7 mouse cellular contexts compared by ENCODE assay signal in the genomic region with DNA sequence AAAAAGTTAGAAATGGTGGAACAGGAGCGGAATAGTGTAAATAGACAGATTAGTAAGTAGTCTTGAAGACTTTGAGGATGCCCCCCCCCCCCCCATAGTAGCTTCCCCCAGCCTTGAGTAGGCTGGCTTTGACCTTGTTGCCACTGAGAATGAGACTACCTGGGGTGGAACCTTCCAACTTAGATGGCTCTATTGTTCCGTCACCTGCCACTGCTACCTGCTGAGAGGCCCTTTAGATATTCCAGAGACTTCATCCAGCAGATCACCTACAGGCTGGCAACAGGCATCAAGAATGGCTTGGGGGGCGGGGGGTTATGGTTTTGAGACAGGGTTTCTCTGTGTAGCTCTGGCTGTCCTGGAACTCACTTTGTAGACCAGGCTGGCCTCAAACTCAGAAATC. TPM values are rescaled to one million over a fixed set of nuclear protein-coding genes. Genes with fewer than 3 reads are reported as not detected.
DNase-seq lines count a peak whose midpoint lies in the region; ATAC-seq lines count a peak whose summit lies in the region.

No protein-coding gene starts in this region.

- H3K9ac ChIP-seq in heart, embryonic 13.5 days = no peak overlapping the region
- H3K9ac ChIP-seq in midbrain, embryonic 16.5 days (ENCODE audit: low read depth, low read length) = no peak overlapping the region
- H3K9ac ChIP-seq in midbrain, embryonic 14.5 days (replicated peaks; ENCODE audit: low read length) = no peak overlapping the region
- no peak overlapping the region for H3K9ac ChIP-seq in embryonic facial prominence, embryonic 14.5 days (ENCODE audit: low read depth, low read length)

- H3K9me3 ChIP-seq in heart, embryonic 13.5 days = no peaks in the 10 kb centered on the region
- H3K9me3 ChIP-seq in midbrain, embryonic 16.5 days (replicated peaks; ENCODE audit: control insufficient read depth, low read length, poor library complexity, severe bottlenecking) = no peaks in the 10 kb centered on the region
- no peaks in the 10 kb centered on the region for H3K9me3 ChIP-seq in midbrain, embryonic 14.5 days (ENCODE audit: control insufficient read depth, low read length)
- H3K9me3 ChIP-seq in embryonic facial prominence, embryonic 14.5 days (ENCODE audit: control insufficient read depth, low read length) = no peaks in the 10 kb centered on the region

- no peak for DNase-seq in heart, adult 18-20 months
- no peak for DNase-seq in midbrain, embryonic 14.5 days
- DNase-seq in embryonic facial prominence, embryonic 14.5 days (ENCODE audit: low spot score) = no peak
- no peak for DNase-seq in spleen, adult 12 weeks (ENCODE audit: low spot score)

- H3K27me3 ChIP-seq in heart, embryonic 13.5 days (replicated peaks) = no peaks in the 10 kb centered on the region
- no peaks in the 10 kb centered on the region for H3K27me3 ChIP-seq in midbrain, embryonic 16.5 days (ENCODE audit: control insufficient read depth, insufficient read depth, low read depth, low read length)
- H3K27me3 ChIP-seq in midbrain, embryonic 14.5 days (ENCODE audit: control insufficient read depth, insufficient read depth, low read length) = no peaks in the 10 kb centered on the region
- H3K27me3 ChIP-seq in embryonic facial prominence, embryonic 14.5 days (replicated peaks; ENCODE audit: control insufficient read depth, insufficient read depth, low read length) = no peaks in the 10 kb centered on the region

- H3K4me3 ChIP-seq in heart, embryonic 13.5 days = no peak overlapping the region; the same call in 1 of the 2 replicates
- no peak overlapping the region for H3K4me3 ChIP-seq in midbrain, embryonic 16.5 days (ENCODE audit: low read depth, low read length)
- no peak overlapping the region for H3K4me3 ChIP-seq in midbrain, embryonic 14.5 days (replicated peaks; ENCODE audit: low read depth, low read length)
- no peak overlapping the region for H3K4me3 ChIP-seq in embryonic facial prominence, embryonic 14.5 days (ENCODE audit: low read depth, low read length)

- WGBS in heart, embryonic 13.5 days = 84% methylated on average over 3 of the region's 3 CpGs
- 82% methylated on average over 3 of the region's 3 CpGs for WGBS in midbrain, embryonic 16.5 days
- WGBS in midbrain, embryonic 14.5 days = 85% methylated on average over 3 of the region's 3 CpGs
- WGBS in embryonic facial prominence, embryonic 14.5 days = 84% methylated on average over 3 of the region's 3 CpGs

- peaks cover 20% of the 10 kb centered on the region for H3K36me3 ChIP-seq in heart, embryonic 13.5 days
- H3K36me3 ChIP-seq in midbrain, embryonic 16.5 days (ENCODE audit: control insufficient read depth, insufficient read depth, low read length) = peaks cover 14% of the 10 kb centered on the region
- H3K36me3 ChIP-seq in midbrain, embryonic 14.5 days (ENCODE audit: control insufficient read depth, insufficient read depth, low read length) = peaks cover 17% of the 10 kb centered on the region
- peaks cover 16% of the 10 kb centered on the region for H3K36me3 ChIP-seq in embryonic facial prominence, embryonic 14.5 days (ENCODE audit: control insufficient read depth, insufficient read depth, low read length)

- H3K4me1 ChIP-seq in heart, embryonic 13.5 days = peaks cover 25% of the 10 kb centered on the region
- peaks cover 20% of the 10 kb centered on the region for H3K4me1 ChIP-seq in midbrain, embryonic 16.5 days (ENCODE audit: control insufficient read depth, insufficient read depth, low read length)
- peaks cover 21% of the 10 kb centered on the region for H3K4me1 ChIP-seq in midbrain, embryonic 14.5 days (ENCODE audit: control insufficient read depth, insufficient read depth, low read length)
- peaks cover 11% of the 10 kb centered on the region for H3K4me1 ChIP-seq in embryonic facial prominence, embryonic 14.5 days (ENCODE audit: control insufficient read depth, insufficient read depth, low read length)

- H3K4me2 ChIP-seq in heart, embryonic 13.5 days = peak overlapping the region; percentile 89; the same call in 1 of the 2 replicates
- no peak overlapping the region for H3K4me2 ChIP-seq in midbrain, embryonic 16.5 days (ENCODE audit: low read length)
- no peak overlapping the region for H3K4me2 ChIP-seq in midbrain, embryonic 14.5 days (ENCODE audit: low read length)
- peak overlapping the region; percentile 85; the same call in 1 of the 2 replicates for H3K4me2 ChIP-seq in embryonic facial prominence, embryonic 14.5 days (ENCODE audit: low read depth, low read length)

- peak overlapping the region; percentile 100 for H3K27ac ChIP-seq in heart, embryonic 13.5 days (replicated peaks)
- H3K27ac ChIP-seq in midbrain, embryonic 16.5 days (ENCODE audit: low read length) = no peak overlapping the region
- no peak overlapping the region for H3K27ac ChIP-seq in midbrain, embryonic 14.5 days (replicated peaks; ENCODE audit: low read depth, low read length)
- no peak overlapping the region for H3K27ac ChIP-seq in embryonic facial prominence, embryonic 14.5 days (replicated peaks; ENCODE audit: low read depth, low read length)

- no peak for ATAC-seq in heart, embryonic 13.5 days (ENCODE audit: extremely low read depth, insufficient number of reproducible peaks, low FRiP score, low TSS enrichment)
- 0 out of 2 replicates have a peak, but pooled peaks have one; percentile 1 for ATAC-seq in midbrain, embryonic 16.5 days
- ATAC-seq in midbrain, embryonic 14.5 days (ENCODE audit: low FRiP score, low TSS enrichment) = no peak
- no peak for ATAC-seq in embryonic facial prominence, embryonic 14.5 days (ENCODE audit: low read depth)
- ATAC-seq in monocyte, adult 5-6 weeks (replicated peaks; ENCODE audit: insufficient number of reproducible peaks, low FRiP score, low TSS enrichment, poor library complexity, severe bottlenecking) = no peak

RNA-seq across cellular contexts. Expression of a gene that starts 0.7 kb away (rescaled TPM):
- 117 and 129 TPM in 2 replicates for polyA plus RNA-seq in heart, embryonic 13.5 days (2015; fragmentation: Nextera tagmentation; extraction: Ambion mirVana)
- total RNA-seq in heart, adult 18-20 months (2021) = 10 to 100 TPM; 43.0 to 61.3 TPM
- 178 and 188 TPM in 2 replicates for polyA plus RNA-seq in midbrain, embryonic 16.5 days (2015; fragmentation: Nextera tagmentation; extraction: Ambion mirVana)
- 158 and 160 TPM in 2 replicates for polyA plus RNA-seq in midbrain, embryonic 14.5 days (2014; fragmentation: Nextera tagmentation; extraction: Ambion mirVana)
- polyA plus RNA-seq in embryonic facial prominence, embryonic 14.5 days (2014; fragmentation: Nextera tagmentation; extraction: Ambion mirVana) = 157 and 196 TPM in 2 replicates
- total RNA-seq in monocyte, adult 5-6 weeks (2017) = 1,281 to 1,683 TPM (median 1,335 TPM) in 3 replicates

RNA-seq across cellular contexts. Expression of a gene that starts 20.4 kb away (rescaled TPM):
- 28.9 and 30.2 TPM in 2 replicates for polyA plus RNA-seq in heart, embryonic 13.5 days (2015; fragmentation: Nextera tagmentation; extraction: Ambion mirVana)
- 10 to 100 TPM; 10.8 to 13.8 TPM for total RNA-seq in heart, adult 18-20 months (2021)
- polyA plus RNA-seq in midbrain, embryonic 16.5 days (2015; fragmentation: Nextera tagmentation; extraction: Ambion mirVana) = 56.9 and 57.5 TPM in 2 replicates
- 57.5 and 65.3 TPM in 2 replicates for polyA plus RNA-seq in midbrain, embryonic 14.5 days (2014; fragmentation: Nextera tagmentation; extraction: Ambion mirVana)
- polyA plus RNA-seq in embryonic facial prominence, embryonic 14.5 days (2014; fragmentation: Nextera tagmentation; extraction: Ambion mirVana) = 36.1 and 37.3 TPM in 2 replicates
- 11.5 to 22.8 TPM (median 18.0 TPM) in 3 replicates for total RNA-seq in monocyte, adult 5-6 weeks (2017)

RNA-seq across cellular contexts. Expression of a gene that starts 20.7 kb away (rescaled TPM):
- polyA plus RNA-seq in heart, embryonic 13.5 days (2015; fragmentation: Nextera tagmentation; extraction: Ambion mirVana) = 30.9 and 37.9 TPM in 2 replicates
- 10 to 100 TPM; 18.3 to 19.5 TPM for total RNA-seq in heart, adult 18-20 months (2021)
- 49.8 and 50.2 TPM in 2 replicates for polyA plus RNA-seq in midbrain, embryonic 16.5 days (2015; fragmentation: Nextera tagmentation; extraction: Ambion mirVana)
- 54.3 and 55.0 TPM in 2 replicates for polyA plus RNA-seq in midbrain, embryonic 14.5 days (2014; fragmentation: Nextera tagmentation; extraction: Ambion mirVana)
- polyA plus RNA-seq in embryonic facial prominence, embryonic 14.5 days (2014; fragmentation: Nextera tagmentation; extraction: Ambion mirVana) = 44.9 and 50.7 TPM in 2 replicates
- total RNA-seq in monocyte, adult 5-6 weeks (2017) = 59.5 to 80.1 TPM (median 68.3 TPM) in 3 replicates

RNA-seq across cellular contexts. Expression of a gene that starts 31.9 kb away (rescaled TPM):
- 205 and 209 TPM in 2 replicates for polyA plus RNA-seq in heart, embryonic 13.5 days (2015; fragmentation: Nextera tagmentation; extraction: Ambion mirVana)
- total RNA-seq in heart, adult 18-20 months (2021) = 10 to 100 TPM; 66.2 to 70.6 TPM
- polyA plus RNA-seq in midbrain, embryonic 16.5 days (2015; fragmentation: Nextera tagmentation; extraction: Ambion mirVana) = 346 and 351 TPM in 2 replicates
- 340 and 468 TPM in 2 replicates for polyA plus RNA-seq in midbrain, embryonic 14.5 days (2014; fragmentation: Nextera tagmentation; extraction: Ambion mirVana)
- polyA plus RNA-seq in embryonic facial prominence, embryonic 14.5 days (2014; fragmentation: Nextera tagmentation; extraction: Ambion mirVana) = 347 and 401 TPM in 2 replicates
- 164 to 180 TPM (median 178 TPM) in 3 replicates for total RNA-seq in monocyte, adult 5-6 weeks (2017)

Comparison
In these comparisons a context has a peak if more than half of its experiments do, and no peak if none do; other contexts are left out.
1. H3K4me2 ChIP-seq: peak in heart, embryonic 13.5 days (single experiment) and embryonic facial prominence, embryonic 14.5 days (single experiment); none in midbrain, embryonic 16.5 days (single experiment) and midbrain, embryonic 14.5 days (single experiment).